Mouse (Mus musculus) neural tube, embryonic 14.5 days (tissue): ENCODE measurements at regions not wholly inside any gene's neighbourhood (a gene's known extent, or its start where the extent isn't known, plus 50 kb on each side); places are given as distances from the start of the nearest gene placed in this dataset.
"Not testable (repeated sequence)": the region's sequence is repeated elsewhere in the genome, so short reads cannot be mapped to it uniquely, and the experiment has no call there.

ENCODE experiments used
- ATAC-seq: fragments of 200-750 bp; cut with Nextera tagmentation; 2 replicates; pipeline ENCODE4 v1.8.0; 2017; ENCODE audit warnings: low read depth, mild to moderate bottlenecking, moderate TSS enrichment, moderate library complexity
- H3K27ac ChIP-seq: fragments of 300-500 bp; sonication (generic); 2 replicates; pipeline ENCODE4 v1.5.1; 2014; ENCODE audit warnings: low read depth, mild to moderate bottlenecking, control low read depth, low read length, moderate library complexity, mixed read lengths
- H3K27me3 ChIP-seq: fragments of 300-500 bp; sonication (generic); 2 replicates; pipeline ENCODE4 v1.6.1; 2014; ENCODE audit warnings: low read length; ENCODE audit not compliant: control insufficient read depth, insufficient read depth
- H3K36me3 ChIP-seq: fragments of 300-500 bp; sonication (generic); 2 replicates; pipeline ENCODE4 v1.6.1; 2014; ENCODE audit warnings: low read length, mixed read lengths; ENCODE audit not compliant: control insufficient read depth, insufficient read depth
- H3K4me1 ChIP-seq: fragments of 300-500 bp; sonication (generic); 2 replicates; pipeline ENCODE4 v1.6.1; 2014; ENCODE audit warnings: low read length; ENCODE audit not compliant: control insufficient read depth, insufficient read depth
- H3K4me2 ChIP-seq: fragments of 300-500 bp; sonication (generic); 2 replicates; pipeline ENCODE4 v1.6.1; 2014; ENCODE audit warnings: mild to moderate bottlenecking, low read depth, low read length, control low read depth
- H3K4me3 ChIP-seq: fragments of 300-500 bp; sonication (generic); 2 replicates; pipeline ENCODE4 v1.5.1; 2014; ENCODE audit warnings: low read depth, low read length, control low read depth, mixed read lengths
- H3K9ac ChIP-seq: fragments of 300-500 bp; sonication (generic); replicated peaks from 2 replicates; pipeline ENCODE4 v1.6.1; 2014; ENCODE audit warnings: low read depth, mild to moderate bottlenecking, control low read depth, low read length, mixed read lengths
- H3K9me3 ChIP-seq: fragments of 300-500 bp; sonication (generic); 2 replicates; pipeline ENCODE4 v1.6.1; 2016; ENCODE audit warnings: low read length; ENCODE audit not compliant: control insufficient read depth
- WGBS: fragments of 180-500 bp; shearing (Covaris S2); extraction: QIAGEN DNeasy Blood & Tissue Kit; methylation state at CpG from one replicate; pipeline ENCODE4 v1.1.7; 2014; 5-methylcytosine and 5-hydroxymethylcytosine counted together

- 96% methylated on average over 1 of the region's 1 CpGs for WGBS
- no peak overlapping the region for H3K4me3 ChIP-seq
Observed at GRCm38 (mm10) chr13:16465812-16466211, 454.2 kb downstream of the Inhba start.

GRCm38 (mm10) chr13:16476515-16476914, 464.9 kb downstream of the Inhba start:
- Histone ChIP-seq H3K27me3 (no peaks in the 10 kb centered on the region), H3K4me1 (no peaks in the 10 kb centered on the region), H3K4me3 (no peak overlapping the region), H3K36me3 (no peaks in the 10 kb centered on the region), H3K9ac (no peak overlapping the region), H3K4me2 (no peak overlapping the region), H3K27ac (no peak overlapping the region), H3K9me3 (no peaks in the 10 kb centered on the region)
- ATAC-seq: no peak
- WGBS: 82% methylated on average over 1 of the region's 1 CpGs

More at GRCm38 (mm10) chr13:16465812-16466211, 454.2 kb downstream of the Inhba start:
- no peak for ATAC-seq
- no peaks in the 10 kb centered on the region for H3K9me3 ChIP-seq
- no peak overlapping the region for H3K9ac ChIP-seq
- H3K4me1 ChIP-seq: no peaks in the 10 kb centered on the region
- no peaks in the 10 kb centered on the region for H3K36me3 ChIP-seq
- H3K27me3 ChIP-seq: no peaks in the 10 kb centered on the region
- no peak overlapping the region for H3K4me2 ChIP-seq
- no peak overlapping the region for H3K27ac ChIP-seq

- Histone ChIP-seq H3K4me2 (no peak overlapping the region), H3K27ac (no peak overlapping the region), H3K9ac (no peak overlapping the region), H3K27me3 (no peaks in the 10 kb centered on the region), H3K36me3 (no peaks in the 10 kb centered on the region), H3K4me3 (no peak overlapping the region), H3K9me3 (no peaks in the 10 kb centered on the region), H3K4me1 (no peaks in the 10 kb centered on the region)
- no peak for ATAC-seq
Observed at GRCm38 (mm10) chr13:16487292-16487691, 475.6 kb downstream of the Inhba start.

- H3K27ac ChIP-seq, H3K36me3 ChIP-seq, ATAC-seq, H3K4me3 ChIP-seq, H3K9me3 ChIP-seq, H3K27me3 ChIP-seq, H3K9ac ChIP-seq, H3K4me2 ChIP-seq, H3K4me1 ChIP-seq: not testable (repeated sequence)
- WGBS: 47% methylated on average over 6 of the region's 6 CpGs
Observed at GRCm38 (mm10) chr13:16490680-16491079, 479.0 kb downstream of the Inhba start.

GRCm38 (mm10) chr13:16498052-16498451, 486.4 kb downstream of the Inhba start:
- 78% methylated on average over 1 of the region's 1 CpGs for WGBS
- no peak overlapping the region for H3K27ac ChIP-seq
- H3K4me2 ChIP-seq: no peak overlapping the region
- no peaks in the 10 kb centered on the region for H3K9me3 ChIP-seq
- no peaks in the 10 kb centered on the region for H3K4me1 ChIP-seq
- H3K4me3 ChIP-seq: no peak overlapping the region
- H3K27me3 ChIP-seq: no peaks in the 10 kb centered on the region
- no peaks in the 10 kb centered on the region for H3K36me3 ChIP-seq
- H3K9ac ChIP-seq: no peak overlapping the region
- no peak for ATAC-seq

GRCm38 (mm10) chr13:16512876-16513275, 501.2 kb downstream of the Inhba start:
- Histone ChIP-seq H3K4me3 (no peak overlapping the region), H3K36me3 (no peaks in the 10 kb centered on the region), H3K27me3 (no peaks in the 10 kb centered on the region), H3K4me2 (no peak overlapping the region), H3K27ac (no peak overlapping the region), H3K9ac (no peak overlapping the region), H3K4me1 (no peaks in the 10 kb centered on the region), H3K9me3 (no peaks in the 10 kb centered on the region)
- 79% methylated on average over 4 of the region's 4 CpGs for WGBS
- ATAC-seq: no peak

- Histone ChIP-seq H3K9ac (no peak overlapping the region), H3K27ac (no peak overlapping the region), H3K36me3 (no peaks in the 10 kb centered on the region), H3K4me2 (no peak overlapping the region), H3K27me3 (no peaks in the 10 kb centered on the region), H3K9me3 (no peaks in the 10 kb centered on the region), H3K4me3 (no peak overlapping the region), H3K4me1 (no peaks in the 10 kb centered on the region)
- no peak for ATAC-seq
Observed at GRCm38 (mm10) chr13:16515195-16515594, 503.5 kb downstream of the Inhba start.

GRCm38 (mm10) chr13:16529036-16529435, 517.4 kb downstream of the Inhba start:
- Histone ChIP-seq H3K27ac (no peak overlapping the region), H3K4me3 (no peak overlapping the region), H3K4me1 (no peaks in the 10 kb centered on the region), H3K4me2 (no peak overlapping the region), H3K9ac (no peak overlapping the region), H3K9me3 (no peaks in the 10 kb centered on the region), H3K27me3 (no peaks in the 10 kb centered on the region), H3K36me3 (no peaks in the 10 kb centered on the region)
- 82% methylated on average over 5 of the region's 5 CpGs for WGBS
- no peak for ATAC-seq

- H3K9me3 ChIP-seq: no peaks in the 10 kb centered on the region
- WGBS: 57% methylated on average over 5 of the region's 5 CpGs
- no peak for ATAC-seq
Observed at GRCm38 (mm10) chr13:16543771-16544170, 532.1 kb downstream of the Inhba start.

GRCm38 (mm10) chr13:16550060-16550459, 538.4 kb downstream of the Inhba start:
- H3K4me3 ChIP-seq: no peak overlapping the region
- no peaks in the 10 kb centered on the region for H3K36me3 ChIP-seq
- no peaks in the 10 kb centered on the region for H3K4me1 ChIP-seq
- H3K9me3 ChIP-seq: no peaks in the 10 kb centered on the region
- H3K27ac ChIP-seq: no peak overlapping the region
- no peaks in the 10 kb centered on the region for H3K27me3 ChIP-seq
- no peak for ATAC-seq
- H3K9ac ChIP-seq: no peak overlapping the region
- H3K4me2 ChIP-seq: no peak overlapping the region

More at GRCm38 (mm10) chr13:16543771-16544170, 532.1 kb downstream of the Inhba start:
- H3K36me3 ChIP-seq: no peaks in the 10 kb centered on the region
- H3K9ac ChIP-seq: no peak overlapping the region
- H3K4me3 ChIP-seq: no peak overlapping the region
- no peak overlapping the region for H3K27ac ChIP-seq
- H3K4me2 ChIP-seq: no peak overlapping the region
- H3K4me1 ChIP-seq: no peaks in the 10 kb centered on the region
- no peaks in the 10 kb centered on the region for H3K27me3 ChIP-seq
